Mouse (Mus musculus) midbrain, embryonic 11.5 days (tissue): ENCODE measurements around the gene Shld1. TPM values are rescaled to one million over a fixed set of nuclear protein-coding genes. Genes with fewer than 3 reads are reported as not detected.

Experiments
- ATAC-seq: fragments of 200-750 bp; cut with Nextera tagmentation; 2 replicates; pipeline ENCODE4 v1.8.0; 2017; ENCODE audit warnings: moderate TSS enrichment, moderate library complexity; ENCODE audit not compliant: low FRiP score
- DNase-seq: peaks from one replicate; pipeline ENCODE4 v3.0.0; 2015; ENCODE audit warnings: low spot score; ENCODE audit errors: missing footprints
- H3K27ac ChIP-seq: fragments of 300-500 bp; sonication (generic); 2 replicates; pipeline ENCODE4 v1.5.1; 2014; ENCODE audit warnings: low read depth, low read length
- H3K27me3 ChIP-seq: fragments of 300-500 bp; sonication (generic); 2 replicates; pipeline ENCODE4 v1.6.1; 2014; ENCODE audit warnings: mild to moderate bottlenecking, low read length, moderate library complexity, mixed read lengths; ENCODE audit not compliant: control insufficient read depth, insufficient read depth
- H3K36me3 ChIP-seq: fragments of 300-500 bp; sonication (generic); 2 replicates; pipeline ENCODE4 v1.6.1; 2014; ENCODE audit warnings: mild to moderate bottlenecking, low read length, moderate library complexity, mixed read lengths; ENCODE audit not compliant: control insufficient read depth, insufficient read depth
- H3K4me1 ChIP-seq: fragments of 300-500 bp; sonication (generic); 2 replicates; pipeline ENCODE4 v1.6.1; 2014; ENCODE audit warnings: low read length; ENCODE audit not compliant: control insufficient read depth, insufficient read depth
- H3K4me2 ChIP-seq: fragments of 300-500 bp; sonication (generic); 2 replicates; pipeline ENCODE4 v1.6.1; 2014; ENCODE audit warnings: mild to moderate bottlenecking, moderate library complexity
- H3K4me3 ChIP-seq: fragments of 300-500 bp; sonication (generic); 2 replicates; pipeline ENCODE4 v1.5.1; 2014; ENCODE audit warnings: low read depth, low read length
- H3K9ac ChIP-seq: fragments of 300-500 bp; sonication (generic); 2 replicates; pipeline ENCODE4 v1.6.1; 2014; ENCODE audit warnings: low read length
- H3K9me3 ChIP-seq: fragments of 300-500 bp; sonication (generic); 2 replicates; pipeline ENCODE4 v1.6.1; 2016; ENCODE audit warnings: low read length; ENCODE audit not compliant: control insufficient read depth
- WGBS: fragments of 180-500 bp; shearing (Covaris S2); extraction: QIAGEN DNeasy Blood & Tissue Kit; methylation state at CpG from one replicate; pipeline ENCODE4 v1.1.7; 2014; 5-methylcytosine and 5-hydroxymethylcytosine counted together
- polyA plus RNA-seq: library from polyadenylated mRNA; unstranded; fragments of >200 nt; fragmentation: Nextera tagmentation; extraction: Ambion mirVana; gene quantifications from 2 replicates; pipeline ENCODE4 v1.2.1, GENCODE M21; 2014

Gene Shld1
- polyA plus RNA-seq, 1 experiment from 2014 or later, result 17.9 TPM

DNA sequence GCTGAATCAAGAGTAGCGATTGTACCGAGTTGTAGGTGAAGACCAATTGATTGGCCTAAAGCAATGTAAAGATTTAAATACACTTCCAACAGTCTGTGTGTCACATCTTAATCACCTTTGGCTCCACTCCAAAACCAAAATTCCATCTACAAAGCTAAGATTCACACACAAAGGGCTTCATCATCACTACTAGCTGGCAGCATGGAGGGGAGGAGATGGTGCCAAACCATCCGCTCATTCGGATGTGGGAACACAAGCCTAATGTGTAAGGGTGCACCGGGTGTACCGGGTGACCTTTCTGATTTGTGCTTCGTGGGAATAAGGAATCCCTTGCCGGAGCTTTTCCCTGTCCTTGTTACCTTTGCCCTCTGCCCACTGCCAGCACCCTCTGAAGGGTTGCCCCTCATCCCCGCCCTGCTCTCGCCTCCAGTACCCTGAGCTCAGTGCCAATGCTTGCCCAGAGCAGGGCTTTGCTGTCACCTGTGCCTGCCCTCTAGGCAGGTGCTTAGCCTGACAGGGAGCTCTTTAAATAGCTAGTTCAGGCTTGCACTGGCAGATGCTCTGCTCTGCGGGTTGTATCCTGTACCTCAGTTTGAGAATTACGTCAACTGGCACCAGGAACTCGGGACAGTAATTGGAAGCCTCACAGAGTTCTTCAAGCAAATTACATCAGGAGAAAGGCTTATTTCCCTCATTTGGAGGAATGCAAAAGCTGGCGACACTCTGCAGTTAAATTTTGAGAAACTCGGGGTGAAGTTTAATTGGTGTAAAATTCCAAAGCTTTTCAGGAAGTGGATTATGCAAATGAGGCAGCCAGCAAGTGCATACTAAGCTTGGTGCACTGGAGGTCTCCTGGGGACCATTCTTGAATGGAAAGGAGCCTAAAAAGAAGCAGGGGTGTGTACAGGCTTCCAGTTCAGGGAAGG is 64.7 kb downstream of the Shld1 start:
- no peaks in the 10 kb centered on the region; the same call in 1 of the 2 replicates for H3K4me1 ChIP-seq
- no peak overlapping the region for H3K9ac ChIP-seq
- no peak for ATAC-seq
- no peaks in the 10 kb centered on the region for H3K36me3 ChIP-seq
- H3K4me3 ChIP-seq, result no peak overlapping the region
- no peak overlapping the region for H3K4me2 ChIP-seq
- WGBS, result 67% methylated on average over 15 of the region's 15 CpGs
- no peaks in the 10 kb centered on the region for H3K9me3 ChIP-seq
- H3K27ac ChIP-seq, result no peak overlapping the region
- DNase-seq, result no peak
- H3K27me3 ChIP-seq, result no peaks in the 10 kb centered on the region

DNA sequence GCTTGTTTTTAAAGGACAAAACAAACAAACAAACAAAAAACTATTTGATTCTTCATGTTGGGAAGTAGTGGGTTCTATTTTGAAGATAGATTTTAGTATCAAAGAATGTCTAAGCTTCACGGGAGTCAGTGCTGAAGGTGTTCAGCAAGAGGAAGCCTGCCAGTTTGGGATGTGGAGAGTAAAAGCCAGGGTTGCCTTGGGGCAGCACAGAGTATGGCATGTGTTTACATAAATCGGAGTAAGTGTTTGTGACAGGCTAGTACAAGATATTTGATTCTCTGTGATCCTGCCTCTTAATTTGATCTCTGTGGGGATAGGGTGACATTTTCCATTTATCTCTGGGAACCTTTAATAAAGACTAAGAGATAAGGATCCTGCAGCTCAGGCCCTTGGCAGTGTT is 65.7 kb downstream of the Shld1 start:
- Histone ChIP-seq H3K27ac (no peak overlapping the region), H3K9ac (no peak overlapping the region), H3K4me3 (no peak overlapping the region), H3K4me2 (no peak overlapping the region), H3K27me3 (no peaks in the 10 kb centered on the region), H3K36me3 (no peaks in the 10 kb centered on the region), H3K4me1 (no peaks in the 10 kb centered on the region; the same call in 1 of the 2 replicates), H3K9me3 (no peaks in the 10 kb centered on the region)
- 90% methylated on average over 2 of the region's 2 CpGs for WGBS
- ATAC-seq (no peak), DNase-seq (no peak)

DNA sequence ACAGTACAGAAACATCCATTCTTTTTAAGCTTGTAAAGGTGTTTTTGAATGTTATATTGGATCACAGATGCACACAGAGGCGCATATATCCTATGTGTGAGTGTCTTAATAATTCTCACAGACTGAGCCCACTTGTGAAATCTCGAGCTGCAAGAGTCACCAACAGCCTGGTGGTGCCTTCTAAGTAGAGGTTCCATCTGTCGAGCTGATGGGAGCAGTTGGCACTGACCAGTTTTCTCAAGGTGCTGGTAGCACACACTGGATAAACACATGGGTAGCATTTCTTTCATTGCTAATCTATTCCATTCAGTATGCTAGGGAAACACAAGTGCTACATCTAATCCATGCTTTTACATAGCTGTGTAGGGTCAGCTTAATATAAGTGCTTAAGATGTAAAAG is 66.4 kb downstream of the Shld1 start:
- Histone ChIP-seq H3K27ac (no peak overlapping the region), H3K9me3 (no peaks in the 10 kb centered on the region), H3K9ac (no peak overlapping the region), H3K4me1 (no peaks in the 10 kb centered on the region; the same call in 1 of the 2 replicates), H3K36me3 (no peaks in the 10 kb centered on the region), H3K4me2 (no peak overlapping the region), H3K27me3 (no peaks in the 10 kb centered on the region), H3K4me3 (no peak overlapping the region)
- DNase-seq (no peak), ATAC-seq (no peak)
- 83% methylated on average over 3 of the region's 3 CpGs for WGBS

DNA sequence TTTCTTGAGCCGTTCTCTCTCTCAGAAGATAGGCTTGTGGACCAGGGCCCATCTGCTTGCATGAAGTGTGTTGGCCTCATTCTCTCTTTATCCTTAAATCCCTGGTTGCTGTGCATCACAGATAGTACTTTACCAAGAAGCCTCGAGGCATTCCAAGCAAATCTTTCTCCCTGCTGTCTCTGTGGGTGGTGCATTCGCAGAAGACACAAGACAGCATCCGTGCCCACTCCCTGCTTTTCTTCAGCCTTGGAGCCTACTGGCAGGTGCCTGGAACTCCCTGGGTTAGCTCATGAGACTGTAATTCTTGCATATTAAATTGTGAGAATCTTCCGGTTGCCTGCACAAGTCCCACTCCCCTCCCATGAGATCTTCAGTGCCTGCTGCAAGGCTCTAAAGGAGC is 71.2 kb downstream of the Shld1 start:
- H3K27ac ChIP-seq, result no peak overlapping the region
- no peaks in the 10 kb centered on the region for H3K9me3 ChIP-seq
- H3K4me1 ChIP-seq, result no peaks in the 10 kb centered on the region
- H3K9ac ChIP-seq, result no peak overlapping the region
- ATAC-seq, result no peak
- peak; percentile 35 for DNase-seq
- H3K27me3 ChIP-seq, result no peaks in the 10 kb centered on the region
- 66% methylated on average over 5 of the region's 5 CpGs for WGBS
- no peak overlapping the region for H3K4me2 ChIP-seq
- no peak overlapping the region for H3K4me3 ChIP-seq
- no peaks in the 10 kb centered on the region for H3K36me3 ChIP-seq

DNA sequence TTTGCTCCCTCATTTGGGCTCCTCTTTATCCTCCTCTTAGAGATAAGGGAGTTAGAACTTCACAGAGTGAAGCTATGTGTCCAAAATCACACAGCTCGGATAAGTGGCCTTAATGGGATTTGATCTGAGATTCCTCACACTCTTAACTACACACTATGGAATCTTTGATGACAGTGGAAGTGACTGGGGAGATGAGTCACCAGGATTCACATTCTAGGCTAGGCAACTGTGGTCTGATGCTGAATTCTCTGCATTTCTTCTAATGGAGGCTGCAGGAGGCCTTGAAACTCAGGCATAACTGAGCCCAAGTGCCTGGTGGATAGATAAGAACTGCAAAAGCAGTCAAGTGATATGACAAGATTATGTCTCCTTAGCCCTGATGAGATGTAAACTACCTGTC is 84.1 kb downstream of the Shld1 start:
- WGBS, result 70% methylated on average over 1 of the region's 1 CpGs
- Histone ChIP-seq H3K4me3 (no peak overlapping the region), H3K36me3 (no peaks in the 10 kb centered on the region), H3K27ac (no peak overlapping the region), H3K4me1 (no peaks in the 10 kb centered on the region), H3K4me2 (no peak overlapping the region), H3K27me3 (no peaks in the 10 kb centered on the region), H3K9ac (no peak overlapping the region), H3K9me3 (no peaks in the 10 kb centered on the region)
- no peak for ATAC-seq
- no peak for DNase-seq

DNA sequence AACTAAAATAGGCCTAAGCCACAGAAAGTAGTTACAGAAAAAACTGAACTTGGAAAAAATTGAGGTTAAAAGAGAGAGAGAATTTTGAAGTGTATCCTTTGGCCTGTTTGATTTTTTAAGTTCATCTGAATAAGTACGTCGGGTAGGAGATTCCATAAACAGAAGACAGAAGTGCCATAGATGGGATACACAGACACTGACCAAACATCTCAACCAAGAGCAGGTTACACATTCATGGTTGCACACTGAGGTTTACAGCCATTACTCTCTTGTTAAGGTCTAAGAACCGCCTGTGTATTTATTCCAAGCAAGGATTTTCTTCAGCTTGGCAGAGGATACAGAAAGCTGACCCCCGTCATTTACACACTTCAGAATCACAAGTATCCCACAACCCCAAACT is 94.2 kb downstream of the Shld1 start, which contains the start of gene Chgb:
Gene Chgb (plus strand): TSS at position 301 of the 400 bp plus-strand sequence.
- no peaks in the 10 kb centered on the region for H3K36me3 ChIP-seq
- no peak for DNase-seq
- peak within 1 kb of the TSS; percentile 56 for H3K27ac ChIP-seq
- no peaks in the 10 kb centered on the region for H3K9me3 ChIP-seq
- no peak for ATAC-seq
- peak within 1 kb of the TSS; percentile 65 for H3K4me2 ChIP-seq
- no peaks in the 10 kb centered on the region for H3K27me3 ChIP-seq
- WGBS, result 9% methylated on average over 4 of the region's 4 CpGs
- peaks cover 6% of the 10 kb centered on the region; the same call in 1 of the 2 replicates for H3K4me1 ChIP-seq
- H3K9ac ChIP-seq, result peak within 1 kb of the TSS; percentile 41
- H3K4me3 ChIP-seq, result peak within 1 kb of the TSS; percentile 38

DNA sequence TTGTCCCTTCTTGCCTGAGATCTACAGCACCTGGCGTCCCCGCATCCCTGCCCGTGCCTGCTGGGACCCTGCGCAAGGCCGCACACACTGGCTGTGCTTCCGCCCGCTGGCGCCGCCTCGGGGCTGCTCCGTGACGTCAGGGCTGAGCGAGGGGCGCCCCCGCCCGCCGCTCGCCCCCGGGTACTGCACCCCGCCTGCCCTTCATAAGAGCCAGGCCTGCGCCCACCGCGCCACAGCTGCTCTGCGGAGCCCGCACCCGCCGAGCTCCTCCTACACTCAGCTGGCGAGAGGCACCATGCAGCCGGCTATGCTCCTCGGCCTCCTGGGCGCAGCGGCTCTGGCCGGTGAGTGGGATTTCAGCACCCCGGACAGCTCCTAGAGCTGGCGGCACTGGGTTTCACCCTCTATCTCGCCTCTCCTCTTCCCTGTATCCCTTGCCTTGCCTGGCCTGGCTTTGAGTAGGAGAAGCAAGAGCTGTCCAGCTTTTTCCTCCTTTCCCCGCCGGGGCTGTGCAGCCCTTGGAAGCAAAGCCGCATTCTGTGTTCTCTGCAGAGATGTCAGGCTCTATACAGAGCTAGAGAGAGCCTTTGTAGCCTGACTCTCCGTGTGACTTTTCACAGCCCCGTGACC is 94.8 kb downstream of the Shld1 start:
- H3K4me1 ChIP-seq, result peaks cover 6% of the 10 kb centered on the region; the same call in 1 of the 2 replicates
- H3K4me2 ChIP-seq, result peak overlapping the region; percentile 65
- H3K27me3 ChIP-seq, result no peaks in the 10 kb centered on the region
- DNase-seq, result peak; percentile 99
- peak overlapping the region; percentile 38 for H3K4me3 ChIP-seq
- peak overlapping the region; percentile 56 for H3K27ac ChIP-seq
- peak; percentile 99 for ATAC-seq
- no peaks in the 10 kb centered on the region for H3K9me3 ChIP-seq
- peak overlapping the region; percentile 41 for H3K9ac ChIP-seq
- under 1% methylated on average over 40 of the region's 41 CpGs for WGBS
- no peaks in the 10 kb centered on the region for H3K36me3 ChIP-seq

DNA sequence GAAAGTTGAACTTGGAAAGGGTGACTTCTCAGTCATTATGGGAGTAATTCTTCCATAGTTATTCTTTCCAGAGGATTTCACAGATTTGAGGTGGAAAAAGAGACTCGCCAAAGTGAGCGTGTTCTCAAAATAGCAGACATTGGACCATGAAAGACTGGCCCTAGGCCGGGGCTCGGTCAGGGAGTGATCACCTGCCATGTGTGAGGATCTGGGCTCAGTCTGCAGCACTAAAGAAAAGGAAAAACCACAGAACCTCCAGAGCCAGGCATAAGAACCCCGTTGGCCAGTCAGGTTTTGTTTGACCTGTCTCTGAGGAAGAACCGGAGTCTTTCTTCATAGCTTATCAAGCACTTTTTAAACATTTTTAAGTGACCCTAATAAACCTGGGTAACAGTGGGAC is 97.3 kb downstream of the Shld1 start:
- H3K9ac ChIP-seq, result no peak overlapping the region
- H3K27ac ChIP-seq, result no peak overlapping the region
- ATAC-seq (no peak), DNase-seq (no peak)
- H3K9me3 ChIP-seq, result no peaks in the 10 kb centered on the region
- H3K27me3 ChIP-seq, result no peaks in the 10 kb centered on the region
- H3K4me3 ChIP-seq, result no peak overlapping the region
- 82% methylated on average over 6 of the region's 6 CpGs for WGBS
- no peak overlapping the region for H3K4me2 ChIP-seq
- peaks cover 2% of the 10 kb centered on the region; the same call in 1 of the 2 replicates for H3K4me1 ChIP-seq
- no peaks in the 10 kb centered on the region for H3K36me3 ChIP-seq
